Mouse (Mus musculus) kidney, adult 11 months (tissue): ENCODE data around the gene Pced1b.
"Not testable (repeated sequence)": the region's sequence is repeated elsewhere in the genome, so short reads cannot be mapped to it uniquely, and the experiment has no call there.

ENCODE experiments used
- DNase-seq: peaks from one replicate; pipeline ENCODE4 v3.0.0; 2022

Gene Pced1b

DNA sequence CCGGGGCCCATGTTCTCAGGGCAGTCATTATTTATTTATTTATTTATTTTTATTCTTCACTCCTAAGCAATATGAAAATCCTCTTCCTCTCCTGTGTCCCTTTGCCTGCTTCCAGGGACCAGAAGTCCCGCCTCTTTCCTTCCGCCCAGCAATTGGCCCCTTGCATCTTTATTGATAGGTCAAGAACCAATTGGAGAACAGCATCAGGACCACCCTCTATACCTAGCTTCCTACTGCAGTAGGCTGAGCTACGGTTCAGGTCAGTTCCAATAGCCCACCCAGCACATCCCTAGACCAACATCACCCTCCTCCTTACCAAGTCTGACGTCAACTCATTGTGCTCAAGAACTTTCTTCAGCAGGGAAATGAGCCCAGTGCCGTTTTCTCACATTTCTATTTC lies 99.0 kb downstream of the Pced1b start:
- DNase-seq: no peak

GRCm38 (mm10) chr15:97346413-97346812 lies 99.5 kb downstream of the Pced1b start:
- DNase-seq: no peak

GRCm38 (mm10) chr15:97346897-97347296 lies 100.0 kb downstream of the Pced1b start:
- no peak for DNase-seq

DNA sequence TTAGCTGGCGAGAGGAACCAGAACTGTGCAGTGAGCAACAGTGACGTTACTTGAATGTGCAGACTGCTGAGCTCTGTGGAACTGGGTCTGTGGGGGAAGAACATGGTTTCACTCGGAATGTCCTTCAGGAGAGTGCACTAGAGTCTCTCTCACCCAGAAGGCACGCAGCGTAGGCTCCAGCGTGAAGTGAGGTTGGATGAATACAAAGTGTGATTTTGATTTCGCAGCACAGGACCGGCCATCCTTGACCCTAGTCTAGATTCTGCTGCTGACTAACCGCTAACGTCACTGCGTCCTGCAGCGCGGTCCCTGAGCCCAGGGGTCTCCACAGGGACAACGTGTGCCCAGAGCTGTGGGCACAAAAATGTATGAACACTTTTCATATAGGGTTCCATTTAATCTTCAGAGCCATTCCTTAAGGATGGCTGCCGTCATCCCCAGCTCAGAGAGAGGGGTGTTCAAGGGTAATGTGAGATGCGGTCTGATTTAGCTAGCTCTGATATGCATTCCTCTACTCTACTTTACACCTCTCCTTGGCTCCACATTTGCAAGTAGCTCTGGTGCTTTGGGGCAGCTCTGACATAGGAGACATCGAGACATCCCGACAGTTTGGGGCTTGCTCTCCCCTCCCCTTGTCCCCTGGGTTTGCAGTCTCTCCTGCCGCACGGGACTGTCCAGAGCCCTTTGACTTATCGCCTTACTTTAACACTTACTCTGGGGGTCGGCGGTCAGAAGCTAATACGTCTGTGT lies 101.8 kb downstream of the Pced1b start:
- no peak for DNase-seq

GRCm38 (mm10) chr15:97350528-97350927 lies 103.6 kb downstream of the Pced1b start:
- DNase-seq: no peak

DNA sequence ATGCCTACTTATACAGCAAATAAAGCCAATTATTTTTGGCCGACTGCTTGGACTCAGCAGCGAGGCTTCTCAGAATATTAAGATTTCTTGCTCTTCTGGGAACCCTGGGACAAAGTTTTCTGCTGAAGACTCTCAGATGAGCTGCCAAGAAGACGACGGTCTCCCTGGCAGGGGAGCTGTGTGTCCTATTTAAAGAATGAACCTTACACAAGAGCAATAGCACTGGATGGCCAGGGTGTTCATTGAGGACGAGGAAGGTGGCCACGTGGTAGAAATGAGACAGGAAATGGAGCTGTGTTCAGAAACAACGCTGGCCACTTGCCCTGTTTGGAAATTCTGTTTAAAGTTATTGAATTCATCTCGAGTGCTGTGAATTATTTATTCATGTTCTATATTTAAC lies 104.1 kb downstream of the Pced1b start:
- DNase-seq: peak; percentile 80

GRCm38 (mm10) chr15:97351681-97352080 lies 104.8 kb downstream of the Pced1b start:
- no peak for DNase-seq

DNA sequence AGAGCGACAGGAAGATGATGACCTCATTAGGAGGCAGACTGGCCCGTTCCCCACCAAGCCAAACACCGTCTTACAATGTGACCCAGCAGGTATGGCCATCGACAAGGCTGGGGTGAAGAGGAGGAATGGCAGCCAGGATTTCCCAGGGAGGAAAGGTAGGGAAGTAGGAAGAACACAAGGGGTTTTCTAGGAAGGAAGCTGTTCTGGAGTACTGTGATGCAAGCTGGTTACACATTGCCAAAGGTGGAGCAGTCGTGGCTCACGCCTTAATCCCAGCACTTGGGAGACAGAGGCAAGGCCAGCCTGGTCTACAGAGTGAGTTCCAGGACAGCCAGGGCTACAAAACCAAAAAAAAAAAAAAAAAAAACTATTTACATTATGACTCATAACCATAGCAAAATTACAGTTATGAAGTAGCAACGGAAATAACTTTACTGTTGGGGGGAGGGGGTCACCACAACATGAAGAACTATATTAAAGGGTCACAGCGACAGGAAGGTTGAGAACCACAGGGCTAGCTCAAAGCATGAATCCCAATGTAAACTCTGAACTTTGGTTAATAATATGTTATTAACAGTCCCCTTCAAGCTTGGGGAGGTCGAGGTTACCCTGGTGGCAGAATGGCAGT lies 108.9 kb downstream of the Pced1b start:
- no peak for DNase-seq

GRCm38 (mm10) chr15:97357016-97357415 lies 110.1 kb downstream of the Pced1b start:
- no peak for DNase-seq

GRCm38 (mm10) chr15:97360842-97361770 lies 114.2 kb downstream of the Pced1b start:
- no peak for DNase-seq

DNA sequence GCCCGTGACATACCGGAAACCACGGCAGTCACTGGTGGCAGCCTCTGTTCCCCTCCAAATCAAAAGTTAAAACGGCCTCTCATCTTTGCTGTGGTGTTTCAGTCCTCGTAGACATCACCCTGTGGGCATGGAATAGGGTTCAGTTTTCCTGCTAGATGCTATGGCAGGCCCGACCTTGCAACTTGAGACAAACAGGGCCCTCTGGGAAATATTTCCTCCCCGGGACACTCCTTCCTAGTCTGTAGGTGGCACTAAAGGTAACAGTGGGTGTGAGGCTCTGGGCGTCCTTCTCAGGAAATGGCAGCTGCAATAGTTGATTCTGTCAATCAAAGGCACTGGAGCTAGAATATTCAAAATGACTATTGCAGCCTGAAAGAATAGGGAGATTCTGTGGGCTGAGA lies 114.9 kb downstream of the Pced1b start:
- DNase-seq: no peak

GRCm38 (mm10) chr15:97364271-97364670 lies 117.4 kb downstream of the Pced1b start:
- DNase-seq: not testable (repeated sequence)

GRCm38 (mm10) chr15:97364968-97365367 lies 118.1 kb downstream of the Pced1b start:
- peak; percentile 54 for DNase-seq

DNA sequence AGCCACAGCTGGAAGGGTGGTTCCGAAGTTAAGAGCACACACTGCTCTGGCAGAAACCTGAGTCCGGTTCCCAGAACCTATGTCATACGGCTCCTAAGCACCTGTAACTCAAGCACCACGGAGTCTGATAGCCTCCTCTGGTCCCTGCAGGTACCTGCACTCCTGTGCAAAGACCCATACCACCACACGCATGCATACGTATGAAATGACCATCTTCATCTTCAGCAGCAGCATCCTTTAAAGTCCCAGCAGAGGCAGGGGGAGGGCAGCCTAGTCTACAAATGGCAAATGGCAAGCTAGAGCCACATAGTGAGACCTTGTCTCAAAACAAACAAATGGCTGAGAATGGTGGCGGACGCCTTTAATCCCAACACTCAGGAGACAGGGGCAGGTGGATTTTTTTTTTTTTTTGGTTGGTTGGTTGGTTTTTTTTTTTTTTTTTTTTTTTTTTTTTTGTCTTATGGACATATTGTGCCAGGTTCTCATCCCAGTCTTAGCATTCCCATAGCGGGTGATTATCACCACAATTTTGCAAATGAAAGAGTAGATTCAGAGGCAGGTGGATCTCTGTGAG lies 121.2 kb downstream of the Pced1b start:
- no peak for DNase-seq

DNA sequence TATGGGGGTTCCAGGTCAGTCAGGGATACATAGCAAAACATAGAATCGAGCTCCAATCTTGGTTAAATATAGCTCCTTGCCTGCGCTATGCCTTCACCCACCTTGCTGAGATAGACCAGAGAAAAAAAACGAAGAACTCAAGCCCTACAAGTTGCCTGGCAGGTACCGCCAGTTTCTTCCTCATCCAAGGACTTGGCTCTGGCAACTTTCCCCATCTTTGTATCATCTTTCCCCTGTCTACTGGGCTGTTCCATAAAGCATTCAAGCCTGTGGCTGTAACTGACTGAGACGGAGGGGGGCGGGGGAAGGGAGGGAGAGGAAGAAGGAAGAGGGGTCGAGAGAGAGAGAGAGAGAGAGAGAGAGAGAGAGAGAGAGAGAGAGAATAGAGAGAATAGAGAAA lies 121.7 kb downstream of the Pced1b start:
- DNase-seq: no peak

- no peak for DNase-seq
Observed at GRCm38 (mm10) chr15:97369144-97369543, 122.2 kb downstream of the Pced1b start.

- DNase-seq: no peak
Observed at GRCm38 (mm10) chr15:97370880-97371279, 124.0 kb downstream of the Pced1b start.

GRCm38 (mm10) chr15:97372043-97372442 lies 125.1 kb downstream of the Pced1b start:
- not testable (repeated sequence) for DNase-seq

- DNase-seq: no peak
Observed at GRCm38 (mm10) chr15:97372611-97373131, 125.8 kb downstream of the Pced1b start.

- DNase-seq: no peak
Observed at GRCm38 (mm10) chr15:97373203-97374084, 126.5 kb downstream of the Pced1b start.

DNA sequence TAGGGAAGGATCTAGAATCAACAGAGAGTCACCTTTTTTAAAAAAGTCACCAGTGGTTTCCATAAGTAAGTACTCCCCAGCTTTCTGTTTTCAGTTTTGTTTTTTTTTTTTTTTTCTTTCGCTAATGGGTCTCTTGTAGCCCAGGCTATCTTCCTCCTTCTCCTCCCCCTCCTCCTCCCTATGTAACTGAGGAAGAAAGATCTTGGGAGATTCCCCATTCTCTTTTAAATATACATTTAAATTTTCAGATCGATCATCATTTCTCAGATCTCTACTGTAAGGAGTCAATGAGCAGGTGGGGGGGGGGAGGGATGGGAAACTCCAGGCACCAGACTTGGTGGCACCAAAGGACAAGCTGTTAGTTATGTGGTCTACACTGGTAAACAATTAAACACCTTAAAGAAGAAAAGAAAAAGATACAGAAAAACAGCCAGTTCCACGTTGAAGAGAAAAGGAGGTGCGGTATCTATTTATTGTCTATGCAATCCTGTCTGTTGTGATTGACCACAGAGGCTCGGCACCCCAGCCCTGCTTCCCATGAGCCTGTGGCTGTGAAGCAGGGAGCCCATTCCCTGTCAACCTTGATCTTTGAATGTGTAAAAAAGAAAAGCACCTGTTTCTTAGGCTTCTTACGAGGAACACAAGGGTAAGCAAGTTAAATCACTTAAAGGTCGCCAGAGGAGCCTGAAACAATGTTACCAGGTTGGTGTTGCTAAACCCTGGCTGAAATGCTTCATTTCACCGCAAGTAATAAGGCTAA lies 127.4 kb downstream of the Pced1b start:
- DNase-seq: no peak
